Mouse (Mus musculus) MEL (cell line): ENCODE results near the gene Acta2. TPM values are rescaled to one million over a fixed set of nuclear protein-coding genes. Genes with fewer than 3 reads are reported as not detected.

Source experiments
- DNase-seq: peaks from one replicate; pipeline ENCODE4 v3.0.0; 2011; ENCODE audit warnings: low read depth, low spot score
- H3K27ac ChIP-seq: 2 replicates; pipeline ENCODE4 v1.5.1; 2012; ENCODE audit warnings: low read depth, mild to moderate bottlenecking, control low read depth, low read length, moderate library complexity; ENCODE audit not compliant: control insufficient read depth
- H3K27me3 ChIP-seq, 2 experiments: fragments of 150-350 bp in 1 of 2; sonication (generic) in 1 of 2; 2 replicates each; pipeline ENCODE4 v1.6.1; 2012; ENCODE audit warnings: low read length in 2 of 2, mild to moderate bottlenecking in 2 of 2, improper control_type of control experiment in 1 of 2, moderate library complexity in 1 of 2; ENCODE audit not compliant: insufficient read depth in 2 of 2, control insufficient read depth in 1 of 2
- H3K36me3 ChIP-seq, 2 experiments: 2 replicates each; pipeline ENCODE4 v1.6.1; 2012 to 2014; ENCODE audit warnings: low read length in 2 of 2, improper control_type of control experiment in 1 of 2, inconsistent platforms in 1 of 2, mild to moderate bottlenecking in 1 of 2; ENCODE audit not compliant: insufficient read depth in 2 of 2, control insufficient read depth in 1 of 2
- H3K4me1 ChIP-seq, 2 experiments: fragments of 150-350 bp in 1 of 2; sonication (generic) in 1 of 2; 2 replicates each; pipeline ENCODE4 v1.6.1; 2012; ENCODE audit warnings: low read length in 2 of 2, improper control_type of control experiment in 1 of 2, mild to moderate bottlenecking in 1 of 2; ENCODE audit not compliant: insufficient read depth in 2 of 2, control insufficient read depth in 1 of 2
- H3K4me3 ChIP-seq, 2 experiments: fragments of 150-350 bp in 1 of 2; sonication (generic) in 1 of 2; 2 replicates each; pipeline ENCODE4 v1.5.1; 2012; ENCODE audit warnings: low read depth in 2 of 2, low read length in 2 of 2, mild to moderate bottlenecking in 2 of 2, moderate library complexity in 2 of 2, control low read depth in 1 of 2, improper control_type of control experiment in 1 of 2; ENCODE audit not compliant: control insufficient read depth in 1 of 2, insufficient read depth in 1 of 2
- H3K79me2 ChIP-seq: 2 replicates; pipeline ENCODE4 v1.6.1; 2012; ENCODE audit warnings: mild to moderate bottlenecking, low read length, moderate library complexity; ENCODE audit not compliant: control insufficient read depth, poor library complexity, insufficient read depth
- H3K9ac ChIP-seq: 2 replicates; pipeline ENCODE4 v1.6.1; 2012; ENCODE audit warnings: low read depth, mild to moderate bottlenecking, control low read depth, low read length, moderate library complexity; ENCODE audit not compliant: control insufficient read depth, poor library complexity, severe bottlenecking
- H3K9me3 ChIP-seq: fragments of 150-350 bp; sonication (generic); replicated peaks from 2 replicates; pipeline ENCODE4 v1.6.1; 2012; ENCODE audit warnings: mild to moderate bottlenecking, low read length, improper control_type of control experiment, moderate library complexity; ENCODE audit not compliant: insufficient read depth
- CTCF ChIP-seq, 3 experiments: IDR thresholded peaks in 2 of 3; conservative IDR thresholded peaks in 1 of 3; 2 replicates each; pipeline ENCODE4 v1.5.1; 2011 to 2012; ENCODE audit warnings: low read length in 3 of 3, low read depth in 2 of 3, mild to moderate bottlenecking in 2 of 3, improper control_type of control experiment in 1 of 3, inconsistent platforms in 1 of 3, mixed read lengths in 1 of 3, moderate library complexity in 1 of 3; ENCODE audit not compliant: control insufficient read depth in 1 of 3, insufficient read depth in 1 of 3, poor library complexity in 1 of 3, severe bottlenecking in 1 of 3
- E2F4 ChIP-seq: IDR thresholded peaks from 2 replicates; pipeline ENCODE4 v1.6.1; 2011; ENCODE audit warnings: low read depth, low read length, improper control_type of control experiment, borderline replicate concordance
- ELF1 ChIP-seq: IDR thresholded peaks from 2 replicates; pipeline ENCODE4 v1.6.1; 2014; ENCODE audit warnings: low read depth, mild to moderate bottlenecking, inconsistent platforms, low read length, improper control_type of control experiment, moderate library complexity
- EP300 ChIP-seq, 2 experiments: IDR thresholded peaks; 2 replicates each; pipeline ENCODE4 v1.6.1; 2011; ENCODE audit warnings: improper control_type of control experiment in 2 of 2, low read length in 2 of 2, low read depth in 1 of 2, mild to moderate bottlenecking in 1 of 2
- ETS1 ChIP-seq: IDR thresholded peaks from 2 replicates; pipeline ENCODE4 v1.6.1; 2012; ENCODE audit warnings: low read depth, mild to moderate bottlenecking, inconsistent platforms, low read length, improper control_type of control experiment, moderate library complexity
- GABPA ChIP-seq: IDR thresholded peaks from 2 replicates; pipeline ENCODE4 v1.6.1; 2012; ENCODE audit warnings: low read depth, mild to moderate bottlenecking, inconsistent platforms, low read length, improper control_type of control experiment, moderate library complexity
- HCFC1 ChIP-seq: IDR thresholded peaks from 2 replicates; pipeline ENCODE4 v1.6.1; 2012; ENCODE audit warnings: low read depth, mild to moderate bottlenecking, inconsistent platforms, low read length, improper control_type of control experiment, moderate library complexity
- JUND ChIP-seq: IDR thresholded peaks from 2 replicates; pipeline ENCODE4 v1.6.1; 2011; ENCODE audit warnings: low read depth, mild to moderate bottlenecking, improper control_type of control experiment, low read length
- KAT2A ChIP-seq: conservative IDR thresholded peaks from 2 replicates; pipeline ENCODE4 v1.6.1; 2012; ENCODE audit warnings: low read depth, low read length, improper control_type of control experiment, inconsistent platforms
- MAFK ChIP-seq: IDR thresholded peaks from 2 replicates; pipeline ENCODE4 v1.6.1; 2011; ENCODE audit warnings: low read depth, mild to moderate bottlenecking, low read length, improper control_type of control experiment, borderline replicate concordance
- MXI1 ChIP-seq: IDR thresholded peaks from 2 replicates; pipeline ENCODE4 v1.6.1; 2011; ENCODE audit warnings: mild to moderate bottlenecking, low read depth, low read length, improper control_type of control experiment
- NRF1 ChIP-seq: IDR thresholded peaks from 2 replicates; pipeline ENCODE4 v1.6.1; 2014; ENCODE audit warnings: low read depth, mild to moderate bottlenecking, inconsistent platforms, low read length, improper control_type of control experiment, moderate library complexity; ENCODE audit not compliant: poor library complexity, insufficient read depth, severe bottlenecking
- POLR2AphosphoS5 ChIP-seq: IDR thresholded peaks from 2 replicates; pipeline ENCODE4 v1.6.1; 2012; ENCODE audit warnings: low read depth, borderline replicate concordance, mild to moderate bottlenecking, inconsistent platforms, low read length, moderate library complexity, mixed read lengths
- RCOR1 ChIP-seq: IDR thresholded peaks from 2 replicates; pipeline ENCODE4 v1.6.1; 2012; ENCODE audit warnings: low read depth, mild to moderate bottlenecking, inconsistent platforms, low read length, improper control_type of control experiment
- SIN3A ChIP-seq: IDR thresholded peaks from 2 replicates; pipeline ENCODE4 v1.6.1; 2012; ENCODE audit warnings: low read length, improper control_type of control experiment, inconsistent platforms
- SMC3 ChIP-seq: IDR thresholded peaks from 2 replicates; pipeline ENCODE4 v1.6.1; 2011; ENCODE audit warnings: low read depth, low read length, improper control_type of control experiment
- TBP ChIP-seq: IDR thresholded peaks from 2 replicates; pipeline ENCODE4 v1.8.0; 2011; ENCODE audit warnings: low read depth, low read length, improper control_type of control experiment
- TCF12 ChIP-seq: IDR thresholded peaks from 2 replicates; pipeline ENCODE4 v1.6.1; 2014; ENCODE audit warnings: low read depth, mild to moderate bottlenecking, inconsistent platforms, low read length, improper control_type of control experiment, moderate library complexity
- UBTF ChIP-seq: IDR thresholded peaks from 2 replicates; pipeline ENCODE4 v1.6.1; 2012; ENCODE audit warnings: low read depth, mild to moderate bottlenecking, inconsistent platforms, low read length, improper control_type of control experiment, moderate library complexity, borderline replicate concordance; ENCODE audit not compliant: insufficient read depth
- USF2 ChIP-seq, 2 experiments: IDR thresholded peaks; 2 replicates each; pipeline ENCODE4 v1.6.1; 2011 to 2012; ENCODE audit warnings: improper control_type of control experiment in 2 of 2, low read length in 2 of 2, borderline replicate concordance in 1 of 2, inconsistent platforms in 1 of 2, low read depth in 1 of 2, mild to moderate bottlenecking in 1 of 2; ENCODE audit not compliant: insufficient read depth in 1 of 2
- ZC3H11A ChIP-seq: IDR thresholded peaks from 2 replicates; pipeline ENCODE4 v1.6.1; 2012; ENCODE audit warnings: low read depth, mild to moderate bottlenecking, inconsistent platforms, low read length, improper control_type of control experiment
- ZKSCAN1 ChIP-seq: IDR thresholded peaks from 2 replicates; pipeline ENCODE4 v1.6.1; 2012; ENCODE audit warnings: low read depth, mild to moderate bottlenecking, inconsistent platforms, low read length, improper control_type of control experiment, moderate library complexity
- ZNF384 ChIP-seq: IDR thresholded peaks from 2 replicates; pipeline ENCODE4 v1.6.1; 2012; ENCODE audit warnings: low read depth, mild to moderate bottlenecking, inconsistent platforms, low read length, improper control_type of control experiment
- polyA plus RNA-seq, 2 experiments: library from polyadenylated mRNA; stranded (reverse) in 1 of 2; unstranded in 1 of 2; fragments of >175 nt in 1 of 2; fragments of >200 nt in 1 of 2; gene quantifications; 2 replicates each; pipeline versions ENCODE4 v1.2.1 to v1.2.4; 2012; ENCODE audit warnings: low replicate concordance in 2 of 2, low read depth in 1 of 2; ENCODE audit not compliant: insufficient read length in 2 of 2, insufficient read depth in 1 of 2, missing spikeins in 1 of 2
- total RNA-seq: library from RNA; depleted of rRNA; stranded (reverse); fragments of 300-350 nt; gene quantifications from 2 replicates; pipeline ENCODE4 v1.2.3, GENCODE M21; 2012

The Acta2 gene
- total and polyA plus RNA-seq, 3 experiments: not detected

DNA sequence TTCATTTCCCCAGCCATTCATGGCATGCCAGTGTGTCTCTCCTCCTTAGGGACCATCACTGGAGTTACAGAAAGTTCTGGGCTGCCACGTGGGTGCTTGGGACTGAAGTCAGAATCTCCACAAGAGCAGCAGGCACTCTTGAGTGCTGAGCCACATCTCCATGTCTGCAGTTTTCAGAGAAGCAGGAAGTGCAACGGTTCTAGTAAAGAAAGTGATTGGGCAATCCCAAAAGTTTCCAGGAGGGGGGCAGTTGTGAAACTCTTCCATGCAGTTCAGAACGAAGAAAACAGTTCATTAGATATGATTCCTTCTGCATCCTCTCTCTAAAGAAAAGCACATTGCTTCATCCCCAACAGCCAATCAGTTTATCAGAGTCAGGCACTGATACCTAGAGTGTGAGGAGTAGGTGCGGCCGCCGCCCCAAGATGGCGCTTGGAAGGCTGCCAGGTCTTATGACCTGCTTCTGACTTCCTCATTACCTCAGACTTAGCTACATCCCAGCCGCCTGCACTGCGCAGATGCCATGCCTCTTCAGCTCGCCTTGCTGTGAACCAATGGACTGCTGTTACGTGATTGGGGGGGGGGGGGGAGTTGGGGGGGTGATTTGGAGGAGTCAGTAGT, 14.8 kb upstream of the Acta2 start (continued):
- TF ChIP-seq ZNF384 (no peak), TCF12 (0 out of 2 replicates have a peak, but pooled peaks have one; percentile 5), TBP (no peak)

DNA sequence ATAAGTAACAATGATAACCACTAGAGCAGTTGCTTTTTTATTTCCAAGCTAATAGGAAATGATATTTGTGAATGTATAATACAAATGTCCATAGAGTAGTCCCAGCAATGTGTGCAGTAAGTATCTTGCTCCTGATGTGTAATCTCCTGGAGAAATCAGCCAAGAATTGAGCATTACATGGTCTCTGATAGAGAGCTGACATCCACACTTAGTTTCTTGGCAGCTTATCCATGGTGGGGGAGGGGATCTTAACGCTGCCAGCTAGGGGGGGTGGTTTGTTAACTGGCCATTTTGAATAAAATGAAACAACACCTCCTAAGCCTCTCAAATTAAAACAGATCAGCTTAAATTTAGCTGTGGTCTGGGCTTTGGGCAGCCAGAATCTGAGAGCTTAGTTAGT, 13.6 kb upstream of the Acta2 start:
- Histone ChIP-seq H3K79me2 (no peaks in the 10 kb centered on the region), H3K4me1 (peaks cover 3 to 15% of the 10 kb centered on the region in 2 experiments; a peak in 3 of 4 replicates), H3K4me3 (no peak overlapping the region), H3K9ac (no peak overlapping the region), H3K27me3 (no peaks in the 10 kb centered on the region; a peak in 2 of 4 replicates), H3K36me3 (peaks cover 0 to 10% of the 10 kb centered on the region in 2 experiments; a peak in 2 of 4 replicates), H3K27ac (no peak overlapping the region), H3K9me3 (no peaks in the 10 kb centered on the region)
- no peak for DNase-seq
- TF ChIP-seq ELF1 (no peak), ZC3H11A (no peak), RCOR1 (no peak), KAT2A (no peak), SIN3A (no peak), MXI1 (no peak), NRF1 (no peak)

GRCm38 (mm10) chr19:34265604-34266193, 10.3 kb upstream of the Acta2 start:
- H3K27me3 ChIP-seq: no peaks in the 10 kb centered on the region; a peak in 2 of 4 replicates
- no peak overlapping the region for H3K27ac ChIP-seq
- peaks cover 3 to 11% of the 10 kb centered on the region in 2 experiments; a peak in 3 of 4 replicates for H3K4me1 ChIP-seq
- H3K36me3 ChIP-seq: peaks cover 0 to 7% of the 10 kb centered on the region in 2 experiments; a peak in 2 of 4 replicates
- H3K9me3 ChIP-seq: no peaks in the 10 kb centered on the region
- H3K9ac ChIP-seq: no peak overlapping the region
- TF ChIP-seq ELF1: no peak
- no peak for TF ChIP-seq ZC3H11A
- TF ChIP-seq GABPA: no peak
- TF ChIP-seq CTCF (IDR thresholded peaks at IDR 0.05 in 2 of 3, conservative IDR thresholded peaks at IDR 0.05 in 1 of 3; ENCODE audit: control insufficient read depth in 1 of 3, insufficient read depth in 1 of 3, low read depth in 2 of 3, low read length in 3 of 3, poor library complexity in 1 of 3, severe bottlenecking in 1 of 3): no peak
- TF ChIP-seq SMC3: no peak
- TF ChIP-seq E2F4: no peak
- TF ChIP-seq HCFC1: no peak
- no peak for TF ChIP-seq MAFK
- no peak for TF ChIP-seq USF2 (IDR thresholded peaks at IDR 0.05; ENCODE audit: borderline replicate concordance in 1 of 2, insufficient read depth in 1 of 2, low read depth in 1 of 2, low read length in 2 of 2)
- TF ChIP-seq ZKSCAN1: no peak
- TF ChIP-seq ETS1: no peak
- TF ChIP-seq EP300 (IDR thresholded peaks at IDR 0.05; ENCODE audit: low read depth in 1 of 2, low read length in 2 of 2): no peak
- no peak for TF ChIP-seq RCOR1
- TF ChIP-seq TBP: no peak
- no peak for TF ChIP-seq JUND
- no peak for TF ChIP-seq UBTF
- TF ChIP-seq SIN3A: no peak
- TF ChIP-seq TCF12: no peak
- no peak for TF ChIP-seq POLR2AphosphoS5
- no peaks in the 10 kb centered on the region for H3K79me2 ChIP-seq
- H3K4me3 ChIP-seq: no peak overlapping the region
- DNase-seq: no peak
